Mouse (Mus musculus): Measurements from ENCODE around the gene Ikzf3.

Ikzf3 gene

GRCm38 (mm10) chr11:98545711-98546231 is at the start of gene Ikzf3:
Gene Ikzf3 (minus strand): TSS chr11:98546031.
- no peak for ATAC-seq (ENCODE audit: insufficient number of reproducible peaks, low FRiP score, low TSS enrichment)

DNA sequence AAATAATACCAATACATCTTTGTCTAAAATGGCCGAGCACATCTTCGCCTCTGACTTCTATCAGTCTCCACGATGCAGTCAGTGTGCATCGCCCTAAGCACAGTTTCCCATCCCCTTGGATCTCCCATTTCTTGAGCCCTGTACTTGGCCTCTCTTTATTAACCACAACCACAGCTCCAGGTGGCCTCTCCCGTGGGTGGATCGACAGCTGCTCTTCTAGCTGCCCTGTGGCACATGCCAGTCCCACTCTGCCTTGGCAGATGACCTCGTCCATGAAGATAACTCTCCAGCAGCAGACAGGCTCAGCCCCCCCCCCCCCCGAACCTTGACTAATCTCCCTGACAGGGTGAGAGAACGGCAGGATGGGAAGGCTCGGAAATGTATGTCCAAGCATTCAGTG is 49.6 kb upstream of the Ikzf3 start:
- no peak for ATAC-seq (ENCODE audit: insufficient number of reproducible peaks, low FRiP score, low TSS enrichment)

- ATAC-seq (ENCODE audit: insufficient number of reproducible peaks, low FRiP score, low TSS enrichment), result no peak
These were observed 49.2 kb upstream of the Ikzf3 start for GRCm38 (mm10) chr11:98595021-98595420.

GRCm38 (mm10) chr11:98590548-98591445 is 45.0 kb upstream of the Ikzf3 start:
- no peak for ATAC-seq (ENCODE audit: insufficient number of reproducible peaks, low FRiP score, low TSS enrichment)

DNA sequence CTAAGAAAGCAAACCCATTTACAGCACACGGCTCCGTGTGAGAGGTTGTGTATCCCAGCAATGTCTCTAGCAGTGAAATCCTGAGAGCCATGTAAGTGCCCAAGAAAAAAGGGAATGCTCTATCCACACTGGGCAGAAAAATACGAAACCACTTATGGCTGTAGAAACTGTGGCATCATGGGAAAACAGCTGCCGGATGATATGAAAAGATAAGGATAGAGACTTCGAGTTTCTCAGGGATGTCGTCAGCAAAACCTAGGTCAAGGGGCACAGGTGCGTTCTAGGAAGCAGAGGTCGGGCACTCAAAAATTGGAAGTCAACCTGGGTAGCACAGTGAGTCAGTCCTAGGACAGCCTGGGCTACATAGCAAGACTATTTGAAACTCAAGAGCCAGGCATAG is 43.5 kb upstream of the Ikzf3 start:
- ATAC-seq (ENCODE audit: insufficient number of reproducible peaks, low FRiP score, low TSS enrichment), result no peak

GRCm38 (mm10) chr11:98588833-98589281 is 43.0 kb upstream of the Ikzf3 start:
- no peak for ATAC-seq (ENCODE audit: insufficient number of reproducible peaks, low FRiP score, low TSS enrichment)

DNA sequence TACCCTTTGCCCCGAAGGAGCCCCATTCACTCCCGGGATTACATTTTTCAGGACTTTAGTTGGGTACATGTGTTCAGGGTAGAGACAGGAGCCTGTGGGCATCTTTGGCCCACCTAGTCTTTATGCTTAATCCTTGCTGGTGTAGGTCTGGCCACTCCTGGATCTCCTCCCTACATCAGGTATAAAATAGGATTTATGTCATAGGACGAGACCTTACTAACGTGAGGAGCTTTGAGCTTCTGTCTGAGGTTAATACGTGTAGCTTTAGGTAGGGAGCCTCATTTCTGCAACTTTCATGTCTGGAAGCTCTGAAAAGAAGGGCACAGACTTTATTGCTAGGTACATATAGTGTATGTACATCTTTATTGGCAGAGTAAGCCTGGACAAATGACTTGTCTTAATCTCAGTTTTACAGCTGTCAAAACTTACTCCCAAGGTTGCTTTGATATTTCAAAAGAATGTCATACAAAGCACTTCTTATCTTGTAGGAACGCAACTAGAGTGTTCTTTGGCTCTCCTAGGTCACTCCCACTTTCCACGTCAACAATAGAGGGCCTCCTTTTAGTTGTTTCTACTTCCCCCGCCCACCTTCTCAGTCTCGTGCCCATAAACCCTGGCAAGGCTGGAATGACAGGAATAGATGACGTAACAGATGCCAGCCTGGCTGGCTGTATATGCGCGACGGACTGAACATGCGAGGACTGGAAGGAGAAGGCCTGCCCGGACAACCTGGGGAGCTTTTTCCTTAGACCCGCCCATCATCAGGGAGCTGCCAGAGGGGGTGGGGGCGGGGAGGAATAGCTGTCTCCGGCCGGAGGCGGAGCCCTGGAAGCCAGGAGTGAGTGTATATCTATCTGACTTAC is 42.1 kb upstream of the Ikzf3 start:
- ATAC-seq (ENCODE audit: insufficient number of reproducible peaks, low FRiP score, low TSS enrichment), result no peak

- peak; percentile 87 for ATAC-seq (ENCODE audit: insufficient number of reproducible peaks, low FRiP score, low TSS enrichment)
These were observed 41.2 kb upstream of the Ikzf3 start, which contains the start of gene Ormdl3 for GRCm38 (mm10) chr11:98586892-98587563. Gene Ormdl3 (minus strand): TSS chr11:98587368.

GRCm38 (mm10) chr11:98586087-98586891 is 40.5 kb upstream of the Ikzf3 start:
- no peak for ATAC-seq (ENCODE audit: insufficient number of reproducible peaks, low FRiP score, low TSS enrichment)

DNA sequence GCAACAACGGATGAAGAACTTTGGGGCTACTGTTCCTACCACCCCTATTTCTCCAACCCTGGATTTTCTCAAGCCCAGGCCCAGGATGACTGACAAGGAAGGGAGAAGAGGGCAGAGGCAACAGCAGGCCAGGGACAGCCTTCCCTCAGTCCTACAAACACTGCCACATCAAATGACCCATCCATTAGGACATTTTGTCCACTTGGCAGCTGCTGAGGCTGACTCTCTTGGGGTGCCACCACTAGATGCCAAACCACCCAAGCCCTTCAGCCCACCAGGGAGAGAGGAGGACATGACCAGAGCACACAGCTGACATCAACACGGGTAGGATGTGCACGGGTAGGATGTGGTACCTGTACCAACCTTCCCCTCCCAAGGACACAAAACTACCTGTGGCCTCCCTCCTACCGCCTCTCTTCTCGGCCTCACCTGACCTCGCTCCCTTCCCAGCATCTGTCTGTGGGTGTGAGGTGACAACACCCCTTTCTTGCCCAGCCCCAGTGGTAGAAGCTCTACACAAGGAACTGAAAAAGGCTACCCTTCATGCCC is 38.9 kb upstream of the Ikzf3 start:
- no peak for ATAC-seq (ENCODE audit: insufficient number of reproducible peaks, low FRiP score, low TSS enrichment)

DNA sequence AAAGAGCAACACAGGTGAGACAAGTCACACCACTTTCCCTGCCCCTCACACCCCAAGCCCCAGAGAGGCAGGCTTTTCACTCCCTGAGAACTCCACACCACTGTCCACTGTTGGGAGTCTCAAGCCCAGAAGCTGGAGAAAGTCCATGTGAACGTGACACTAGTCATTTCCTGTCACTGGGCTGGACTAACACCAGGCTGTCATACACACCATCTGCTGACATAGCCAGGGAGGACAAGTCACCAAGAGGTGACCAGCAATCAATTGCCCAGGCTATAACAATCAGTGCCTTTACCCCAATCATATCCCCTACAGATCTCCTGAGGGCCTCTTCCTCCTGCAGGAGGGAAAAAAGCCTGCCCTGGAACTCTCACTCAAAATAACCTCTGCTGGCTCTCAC is 38.3 kb upstream of the Ikzf3 start:
- no peak for ATAC-seq (ENCODE audit: insufficient number of reproducible peaks, low FRiP score, low TSS enrichment)

DNA sequence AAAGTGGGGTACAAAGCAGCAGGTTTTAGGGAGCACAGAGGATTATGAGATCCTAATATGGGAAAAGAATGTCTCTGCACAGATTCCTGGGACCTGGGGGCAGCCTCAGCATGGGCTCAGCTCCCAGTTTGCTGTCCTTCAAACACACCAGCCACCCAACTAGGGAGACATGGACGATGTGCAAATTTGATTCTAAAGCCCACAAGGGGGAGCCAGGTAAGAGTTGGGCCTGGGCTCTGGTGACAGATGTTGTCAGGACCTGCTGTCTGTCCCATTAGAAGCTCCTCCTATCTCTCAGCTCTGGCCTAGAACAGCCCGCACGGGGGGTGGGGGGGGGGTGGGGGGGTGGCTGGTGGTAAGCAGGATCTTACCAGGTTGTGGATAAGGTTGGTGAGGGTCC is 37.7 kb upstream of the Ikzf3 start:
- ATAC-seq (ENCODE audit: insufficient number of reproducible peaks, low FRiP score, low TSS enrichment), result no peak

- no peak for ATAC-seq (ENCODE audit: insufficient number of reproducible peaks, low FRiP score, low TSS enrichment)
These were observed 37.4 kb upstream of the Ikzf3 start for GRCm38 (mm10) chr11:98583265-98583552.

DNA sequence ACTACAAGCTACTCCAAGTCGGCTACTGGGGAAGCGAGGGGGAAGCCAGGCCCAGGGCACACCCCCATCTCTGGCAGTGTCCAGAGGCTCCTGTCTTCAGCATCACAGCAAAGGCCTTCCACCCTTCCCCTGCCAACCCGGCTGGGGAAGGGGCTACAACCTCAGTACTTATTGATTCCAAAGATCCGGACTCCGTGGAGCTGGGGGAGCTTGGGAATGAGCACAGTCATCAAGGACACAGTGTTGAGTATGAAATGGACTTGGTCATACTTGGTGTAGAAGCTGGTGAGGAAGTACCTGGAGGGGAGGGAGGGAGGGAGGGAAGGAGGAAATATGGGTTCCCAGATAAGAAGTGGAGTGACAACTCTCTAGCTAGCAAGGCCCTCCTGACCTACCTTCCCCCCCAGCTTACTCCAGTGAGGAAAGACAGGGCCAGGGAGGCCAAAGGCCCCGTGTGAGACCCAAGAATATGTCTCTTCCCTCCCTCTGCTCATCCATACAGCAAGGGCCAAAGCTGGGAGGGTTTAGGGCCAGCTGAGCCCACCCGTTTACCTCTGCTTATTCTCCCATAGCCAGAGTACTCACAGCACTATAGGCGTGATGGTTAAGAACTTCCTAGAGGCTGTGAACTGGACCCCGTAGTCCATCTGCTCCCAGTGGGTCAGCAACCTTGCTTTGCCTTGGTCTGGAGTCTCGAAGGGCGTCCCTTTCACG is 36.9 kb upstream of the Ikzf3 start:
- ATAC-seq (ENCODE audit: insufficient number of reproducible peaks, low FRiP score, low TSS enrichment), result no peak

GRCm38 (mm10) chr11:98582030-98582388 is 36.2 kb upstream of the Ikzf3 start:
- no peak for ATAC-seq (ENCODE audit: insufficient number of reproducible peaks, low FRiP score, low TSS enrichment)

DNA sequence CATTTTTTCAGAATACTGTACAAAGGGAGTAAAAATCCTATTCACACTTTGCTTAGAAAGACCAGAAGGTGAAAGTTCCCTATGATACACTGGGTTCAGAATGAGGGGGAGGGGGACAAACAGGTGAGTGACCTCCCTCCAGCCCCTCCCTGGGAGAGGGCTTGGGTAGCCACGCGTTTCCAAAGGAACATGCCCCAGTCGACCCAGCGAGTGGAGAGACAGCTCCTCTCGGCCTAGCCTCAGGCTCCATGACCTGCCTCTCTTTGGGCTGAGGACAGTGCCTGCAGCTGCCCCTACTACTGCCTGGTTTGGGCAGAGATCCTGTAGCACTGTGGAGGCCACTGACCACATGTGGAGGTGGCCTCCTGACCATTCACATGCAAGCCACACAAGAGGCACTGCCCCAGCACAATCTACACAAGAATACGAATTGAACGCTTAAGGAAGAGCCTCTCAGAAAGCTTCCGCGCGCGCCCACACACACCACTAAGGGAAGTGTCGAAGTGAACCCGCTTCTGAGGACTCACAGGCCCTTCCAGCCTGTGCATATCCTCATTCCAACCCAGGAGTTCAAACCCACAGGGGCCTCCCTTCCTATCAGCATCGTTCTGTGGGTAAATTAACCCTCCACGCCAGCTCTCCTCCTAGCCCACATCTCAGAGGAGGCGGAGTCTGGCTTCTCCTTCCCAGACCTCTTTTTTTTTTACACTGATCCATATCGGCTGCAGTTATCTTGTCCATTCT is 35.6 kb upstream of the Ikzf3 start:
- ATAC-seq (ENCODE audit: insufficient number of reproducible peaks, low FRiP score, low TSS enrichment), result no peak

DNA sequence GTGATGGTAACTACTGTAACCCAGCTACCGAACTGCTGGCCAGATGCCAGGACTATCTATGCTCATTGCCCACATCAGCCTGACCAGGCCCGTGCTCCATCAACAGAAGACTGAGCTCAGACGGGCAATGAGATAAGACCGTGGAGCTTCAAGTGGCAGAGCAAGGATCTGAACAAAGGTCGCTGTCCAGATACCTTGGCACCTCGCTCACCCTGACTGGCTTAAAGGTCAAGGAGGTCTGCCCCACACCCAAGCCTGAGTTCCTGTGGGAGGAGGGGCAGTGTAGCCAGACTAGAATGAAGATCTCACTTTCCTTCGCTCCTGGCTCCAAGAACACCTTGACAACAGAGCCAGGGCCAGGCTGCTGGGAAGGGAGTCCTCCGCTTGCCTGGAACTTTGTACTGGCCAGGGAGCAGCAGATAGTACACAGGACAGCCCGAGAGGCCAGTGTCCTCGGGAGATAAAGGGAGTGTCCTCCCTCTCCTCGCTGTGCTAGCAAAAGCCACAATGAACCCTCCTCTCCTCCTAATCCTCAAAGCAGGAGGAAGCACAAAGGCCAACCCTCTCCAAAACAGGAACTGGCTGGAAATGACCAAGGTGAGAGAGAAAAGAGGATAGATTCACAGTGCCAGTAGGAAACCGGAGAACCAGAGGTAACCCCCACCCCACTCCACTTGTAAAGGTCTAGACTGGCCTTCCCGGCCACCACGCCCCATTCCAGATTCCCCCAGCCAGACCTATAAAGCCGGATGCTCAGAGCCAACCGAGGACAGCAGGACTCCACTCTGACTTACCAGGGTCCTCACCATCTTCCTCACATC is 34.7 kb upstream of the Ikzf3 start:
- no peak for ATAC-seq (ENCODE audit: insufficient number of reproducible peaks, low FRiP score, low TSS enrichment)

Measured in cerebellum, adult (tissue).